Mouse (Mus musculus): ENCODE measurements around the gene Pirb.

Gene Pirb

DNA sequence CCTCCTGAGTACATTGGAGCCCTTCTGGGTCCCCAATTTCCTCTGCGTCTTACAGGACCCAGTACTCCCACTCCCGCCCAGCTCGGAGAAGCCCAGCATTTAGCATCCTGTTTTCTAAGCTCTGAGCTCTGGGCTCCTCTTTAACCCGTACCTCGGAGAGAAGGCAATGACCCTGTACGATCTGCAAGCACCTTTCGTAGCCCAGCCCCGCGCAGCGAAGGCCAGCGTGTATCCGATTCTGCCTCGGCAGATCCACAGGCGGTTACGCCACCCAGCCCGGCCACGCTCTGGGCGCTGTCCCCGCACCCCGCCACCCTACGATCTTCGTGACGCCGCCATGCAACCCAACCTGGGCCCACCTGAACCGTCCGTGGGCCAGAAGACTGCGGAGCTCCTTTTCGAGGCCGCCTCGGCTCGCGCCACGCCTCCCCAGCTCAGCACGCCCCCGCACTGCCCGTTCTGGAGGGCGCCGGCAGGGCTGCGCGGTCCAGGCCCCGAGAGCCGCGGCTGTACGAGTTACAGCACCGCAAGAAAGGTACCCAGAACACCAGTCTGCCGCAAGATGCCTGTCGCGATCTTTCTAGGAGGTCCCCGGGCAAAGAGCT, 27.7 kb downstream of the Pirb start, which contains the start of gene Tsen34:
TSS of gene Tsen34 (plus strand) at position 482 of the 605 bp plus-strand sequence.
- DNase-seq (ENCODE audit: low read depth, low spot score) = no peak

DNA sequence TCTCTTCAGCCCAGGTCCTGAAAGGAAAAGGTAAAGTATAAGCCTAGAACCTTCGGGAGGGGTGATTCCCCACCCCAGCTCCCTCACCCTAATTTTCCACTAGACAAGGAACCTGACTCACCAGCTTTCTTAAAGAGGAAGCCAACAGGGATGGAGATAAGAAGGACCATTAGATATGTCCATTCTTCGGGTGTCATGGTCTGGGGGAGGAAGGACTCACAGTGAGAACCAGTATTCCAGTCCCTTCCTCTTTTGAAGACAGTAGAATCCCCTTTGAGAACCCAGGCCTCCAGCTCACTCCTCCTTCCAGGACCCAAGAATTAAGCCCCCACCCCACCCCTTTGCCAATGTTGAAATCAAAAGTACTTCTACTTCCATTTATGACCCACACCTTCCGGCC, 28.3 kb downstream of the Pirb start:
- no peak for DNase-seq (ENCODE audit: low read depth, low spot score)

DNA sequence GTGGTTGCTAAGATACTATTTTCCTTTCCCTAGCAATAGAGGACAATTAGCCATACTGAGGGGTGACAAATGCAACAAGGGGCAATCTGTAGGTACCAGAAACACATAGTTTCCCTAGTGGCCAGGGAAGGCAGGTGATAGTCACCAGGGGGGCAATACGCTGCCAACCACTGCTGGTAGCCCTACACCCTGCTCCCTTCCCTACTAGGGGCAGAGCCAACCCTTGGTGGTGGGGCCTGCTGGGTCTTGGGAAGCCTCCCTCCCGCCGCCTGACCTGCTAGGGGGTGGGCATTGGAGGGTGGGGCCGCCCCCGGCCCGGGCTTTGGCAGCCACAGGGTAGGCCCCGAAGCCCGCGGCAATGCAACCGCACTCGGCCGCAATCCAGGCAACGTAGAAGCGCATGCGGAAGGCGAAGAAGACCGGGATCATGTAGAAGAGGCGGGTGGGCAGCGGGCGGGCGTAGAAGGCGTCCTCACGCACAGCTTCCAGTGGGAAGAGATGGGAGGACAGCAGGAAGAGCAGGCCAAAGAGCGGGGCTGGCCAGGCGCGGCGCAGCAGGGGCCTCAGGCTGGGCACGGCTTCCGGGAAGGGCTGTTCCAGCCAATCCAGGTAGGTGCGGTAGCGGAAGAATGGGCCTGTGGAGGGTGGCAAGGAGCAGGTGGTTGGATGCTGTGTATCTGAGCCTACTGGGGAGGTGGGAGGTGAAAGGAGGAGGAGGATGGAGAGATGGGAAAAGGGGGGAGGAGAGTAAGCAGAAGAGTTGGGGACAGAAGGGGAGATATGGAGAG, 34.6 kb downstream of the Pirb start:
- no peak for DNase-seq (ENCODE audit: low read depth, low spot score)

DNA sequence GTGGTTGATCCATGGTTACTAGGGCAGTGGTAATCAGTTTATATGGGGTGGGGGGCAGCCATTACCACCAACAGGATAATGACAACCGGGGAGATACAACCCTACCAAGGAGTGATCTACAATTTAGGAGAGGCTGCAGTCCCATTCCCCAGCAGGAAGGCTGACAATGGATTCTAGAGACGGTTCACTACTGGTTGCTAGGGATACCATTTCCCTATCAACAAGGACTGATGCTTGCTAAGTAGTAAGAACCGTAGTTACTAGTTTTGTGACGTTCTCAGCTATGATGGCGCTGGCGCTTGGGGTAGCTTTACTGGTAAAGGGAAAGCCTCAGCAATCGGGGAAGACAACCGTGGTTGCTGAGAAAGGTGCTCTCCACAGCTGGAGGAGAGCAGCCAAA, 35.5 kb downstream of the Pirb start:
- no peak for DNase-seq (ENCODE audit: low read depth, low spot score)

DNA sequence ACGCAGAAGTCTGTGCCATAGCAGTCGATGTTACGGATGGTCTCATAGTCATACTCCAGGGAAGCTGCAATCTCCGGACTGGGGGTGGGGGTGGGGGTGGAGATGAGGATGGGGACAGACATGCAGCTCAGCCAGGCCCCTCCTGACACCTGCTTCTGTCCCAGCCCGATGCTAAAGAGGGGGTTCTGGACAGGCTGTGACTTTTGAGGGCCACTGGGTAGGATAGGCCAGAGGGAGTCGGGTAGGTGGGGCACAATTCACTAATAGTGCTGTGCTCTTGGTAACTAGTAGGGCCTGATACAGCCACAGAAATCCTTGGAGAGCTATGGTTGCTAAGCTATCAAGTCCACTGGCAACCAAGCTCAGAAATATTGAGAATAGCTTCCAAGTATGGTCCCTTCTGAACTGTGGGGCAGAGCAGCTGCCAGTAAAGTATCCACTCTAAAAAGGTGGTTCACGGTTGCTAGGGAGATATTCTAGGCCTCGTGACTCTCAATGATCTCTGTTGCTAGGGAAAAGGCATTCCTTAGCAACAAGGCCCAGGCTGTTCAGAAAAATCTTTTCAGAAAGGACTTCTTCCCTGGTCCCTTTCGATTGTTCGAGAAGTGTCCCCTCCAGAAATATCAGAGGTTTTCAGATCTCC, 36.2 kb downstream of the Pirb start:
- no peak for DNase-seq (ENCODE audit: low read depth, low spot score)

DNA sequence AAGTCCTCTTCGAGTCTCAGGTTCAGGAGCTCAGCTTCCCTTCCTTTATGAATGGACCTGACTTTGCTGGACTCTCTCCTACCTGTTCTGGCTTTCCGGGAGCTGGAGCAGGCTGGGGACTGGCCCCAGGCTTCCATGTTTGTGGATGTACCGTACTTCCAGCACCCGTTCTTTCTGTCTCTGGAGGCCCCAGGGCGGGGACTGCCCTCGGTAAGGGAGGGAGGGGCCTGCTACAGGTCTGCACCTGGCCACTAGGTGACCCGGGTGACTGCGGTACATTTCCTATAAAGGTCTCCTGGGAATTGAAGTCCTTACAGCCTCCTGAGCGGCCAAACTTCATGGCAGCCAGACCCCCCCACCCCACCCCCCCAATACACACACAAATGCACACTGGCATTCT, 42.8 kb downstream of the Pirb start, which contains the start of gene Tmc4:
TSS of gene Tmc4 (minus strand) at position 212 of the 400 bp plus-strand sequence.
- DNase-seq (ENCODE audit: low read depth, low spot score) = no peak

DNA sequence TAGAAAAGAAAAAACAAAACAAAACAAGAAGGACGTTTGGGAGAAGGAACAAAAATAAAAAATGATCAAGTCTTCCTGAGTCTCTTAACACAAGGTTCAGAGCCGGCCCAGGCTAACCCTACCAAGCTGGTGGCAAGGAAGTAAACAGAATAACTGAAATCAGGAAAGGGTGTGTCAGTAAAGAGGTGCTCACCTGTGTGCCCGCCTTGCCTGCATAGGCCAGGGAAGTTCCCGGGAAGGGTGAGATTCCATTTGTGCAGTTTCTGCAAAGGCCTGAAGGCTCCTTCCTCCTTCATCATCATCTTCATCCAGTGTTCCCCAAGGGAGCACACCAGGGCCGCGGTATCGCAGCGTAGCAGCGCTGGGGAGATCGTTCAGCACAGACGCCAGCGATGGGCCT, 43.8 kb downstream of the Pirb start:
- no peak for DNase-seq (ENCODE audit: low read depth, low spot score)

DNA sequence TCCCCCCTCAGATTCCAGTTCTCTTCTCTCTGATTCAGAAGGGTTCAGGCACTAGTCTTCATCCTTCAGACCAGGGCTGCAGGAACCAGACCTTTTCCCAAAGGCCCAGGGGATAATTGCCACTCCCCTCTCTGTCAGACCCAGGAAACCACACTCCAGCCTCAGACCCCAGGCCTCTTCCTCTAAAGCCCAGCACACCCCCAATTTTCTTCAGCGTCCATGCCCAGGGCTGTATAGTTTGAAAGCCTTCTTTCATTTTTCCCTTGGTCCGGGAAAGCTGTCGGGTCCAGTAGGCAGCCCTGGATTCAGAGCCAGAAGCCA, 45.0 kb downstream of the Pirb start:
- DNase-seq (ENCODE audit: low read depth, low spot score) = no peak

DNA sequence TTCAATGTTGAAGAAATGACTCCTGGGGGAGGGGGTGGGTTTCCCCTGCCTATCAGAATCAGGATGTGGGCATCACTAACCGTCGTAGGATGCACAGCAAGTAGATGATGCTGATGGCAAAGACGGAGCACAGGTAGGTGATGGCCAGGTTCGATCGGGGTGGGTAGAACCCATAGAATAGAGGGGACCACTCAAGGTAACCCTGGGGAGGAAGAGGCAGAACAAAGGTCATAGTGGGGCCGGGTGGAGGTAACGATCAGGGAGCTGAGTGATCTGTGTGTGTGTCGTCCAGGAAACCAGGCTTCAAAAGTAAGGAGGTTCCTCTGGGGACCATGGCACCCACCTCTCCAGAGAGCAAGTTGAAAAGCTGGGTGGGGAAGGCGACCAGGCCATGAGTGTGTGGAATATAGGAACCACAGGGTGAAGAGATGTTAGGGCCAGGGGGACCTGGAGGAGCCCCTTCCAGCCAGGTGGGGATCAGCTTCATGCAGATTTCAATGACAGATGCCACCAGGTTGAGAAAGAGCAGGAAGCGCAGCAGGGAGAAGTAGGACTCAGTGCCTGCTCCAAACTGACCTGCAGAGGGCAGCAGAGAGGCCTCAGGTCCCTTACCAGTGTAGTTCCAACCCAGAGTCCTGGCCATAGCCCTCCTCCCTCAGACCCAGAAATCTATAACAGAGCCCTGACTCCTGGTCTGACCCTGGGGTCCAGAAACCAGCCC, 45.5 kb downstream of the Pirb start:
- peak; percentile 64 for DNase-seq (ENCODE audit: low read depth, low spot score)

DNA sequence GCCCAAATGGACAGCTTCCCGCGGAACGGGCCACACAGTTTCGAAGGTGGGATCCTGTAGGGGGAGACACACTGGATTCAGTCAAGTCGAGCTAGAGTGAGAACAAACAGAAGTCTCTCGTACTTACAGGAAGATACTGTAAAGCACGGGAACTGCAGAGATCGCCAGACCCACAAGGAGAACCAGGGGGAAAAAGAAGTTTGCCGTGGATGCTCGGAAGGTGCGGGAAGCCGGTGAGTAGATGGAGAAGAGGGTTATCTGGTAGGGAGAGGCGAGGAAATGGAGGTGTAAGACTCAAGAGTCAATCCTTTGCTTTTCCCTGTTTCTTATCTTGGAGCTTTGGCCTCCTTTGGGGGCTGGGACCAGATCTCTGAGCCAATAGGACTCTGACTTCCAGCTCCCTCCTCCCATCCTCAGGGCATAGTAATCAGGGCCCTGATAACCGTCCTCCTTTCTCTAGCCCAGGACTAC, 53.2 kb downstream of the Pirb start:
- DNase-seq (ENCODE audit: low read depth, low spot score) = peak; percentile 56

DNA sequence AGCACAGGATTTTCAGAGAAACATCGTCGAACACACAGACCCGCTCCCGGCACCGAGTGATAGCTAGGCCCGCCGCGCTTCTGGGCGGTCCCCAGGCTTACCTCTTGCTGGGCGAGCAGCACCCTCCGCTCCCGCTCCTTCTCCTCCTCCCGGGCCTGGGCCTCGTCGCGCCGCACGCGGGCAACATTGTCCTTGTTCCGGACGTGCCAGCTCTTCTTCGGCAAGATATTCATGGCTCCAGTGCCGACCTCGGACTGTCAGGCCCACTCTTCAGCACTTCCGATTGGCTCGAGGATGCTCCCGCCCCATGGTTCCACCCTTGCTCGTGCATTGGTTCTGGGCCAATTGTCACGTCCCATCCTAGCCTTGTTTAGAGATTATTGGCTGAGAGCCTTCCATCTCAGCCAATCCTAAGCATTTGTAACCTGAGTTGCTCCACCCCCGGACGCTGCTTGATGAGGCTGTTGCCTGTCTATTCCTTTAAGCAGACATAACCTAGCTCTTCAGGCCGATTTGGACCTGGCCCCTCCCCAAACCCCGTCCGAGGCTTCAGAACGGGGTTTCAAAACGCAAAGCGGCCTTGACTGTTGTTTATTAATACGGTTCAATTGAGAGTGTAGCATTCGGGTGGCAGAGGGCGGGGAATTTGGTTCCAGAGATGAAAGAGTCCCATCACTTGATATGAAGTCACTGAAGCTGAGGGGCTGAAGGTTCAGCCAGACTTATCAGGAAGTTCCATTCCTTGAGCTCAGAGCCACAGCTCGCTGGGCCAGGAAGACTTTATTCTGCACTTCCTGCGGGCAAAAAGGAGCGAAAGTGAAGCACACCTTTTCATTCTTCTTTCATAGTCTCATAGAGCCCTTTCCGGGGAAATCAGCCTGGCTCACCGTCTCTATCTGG, 54.7 kb downstream of the Pirb start, which contains the start of gene Leng1:
TSS of gene Leng1 (minus strand) at position 626 of the 900 bp plus-strand sequence.
- peak; percentile 95 for DNase-seq (ENCODE audit: low read depth, low spot score)

DNA sequence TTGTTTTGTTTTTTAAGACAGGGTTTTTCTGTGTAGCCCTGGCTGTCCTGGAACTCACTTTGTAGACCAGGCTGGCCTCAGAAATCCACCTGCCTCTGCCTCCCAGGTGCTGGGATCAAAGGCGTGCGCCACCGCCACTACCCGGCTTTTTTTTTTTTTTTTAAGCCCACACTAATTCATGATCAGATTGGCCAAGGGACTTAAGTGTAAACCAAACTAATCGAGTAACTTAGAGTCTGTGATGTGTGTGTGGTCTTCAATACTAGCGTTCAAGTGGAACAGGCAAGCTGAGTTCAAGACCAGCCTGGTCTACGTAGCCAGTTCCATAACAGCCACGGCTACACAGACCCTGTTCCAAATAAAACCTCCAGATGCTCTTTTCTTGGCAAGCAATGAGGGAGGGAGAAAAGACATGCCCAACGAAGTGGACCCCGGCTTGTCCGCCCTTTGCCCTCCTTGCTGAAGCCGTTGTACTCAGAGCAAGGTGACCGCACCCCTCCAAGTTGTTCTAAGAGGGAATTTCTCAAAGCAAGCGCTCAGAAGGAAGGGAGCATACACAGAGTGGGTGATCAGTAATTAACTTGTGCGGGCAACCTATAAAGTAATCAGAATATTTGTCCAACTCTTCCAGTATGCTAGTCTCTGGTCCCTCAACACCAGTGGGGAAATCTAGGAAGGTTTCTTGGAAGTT, 55.5 kb downstream of the Pirb start:
- DNase-seq (ENCODE audit: low read depth, low spot score) = no peak
